Mouse (Mus musculus) hindbrain, embryonic 15.5 days (tissue): ENCODE data around the gene Hist1h3b. TPM values are rescaled to one million over a fixed set of nuclear protein-coding genes. Genes with fewer than 3 reads are reported as not detected.
"Not testable (repeated sequence)": the region's sequence is repeated elsewhere in the genome, so short reads cannot be mapped to it uniquely, and the experiment has no call there.

Experiments
- ATAC-seq: fragments of 200-750 bp; cut with Nextera tagmentation; 2 replicates; pipeline ENCODE4 v1.8.0; 2017; ENCODE audit warnings: low read depth, moderate number of reproducible peaks, moderate TSS enrichment; ENCODE audit not compliant: low FRiP score
- H3K27ac ChIP-seq: fragments of 300-500 bp; sonication (generic); replicated peaks from 2 replicates; pipeline ENCODE4 v1.5.1; 2015; ENCODE audit warnings: mild to moderate bottlenecking, inconsistent platforms
- H3K27me3 ChIP-seq: fragments of 300-500 bp; sonication (generic); 2 replicates; pipeline ENCODE4 v1.6.1; 2015; ENCODE audit warnings: control low read depth, inconsistent platforms
- H3K36me3 ChIP-seq: fragments of 300-500 bp; sonication (generic); 2 replicates; pipeline ENCODE4 v1.6.1; 2015; ENCODE audit warnings: control low read depth, inconsistent platforms
- H3K4me1 ChIP-seq: fragments of 300-500 bp; sonication (generic); replicated peaks from 2 replicates; pipeline ENCODE4 v1.6.1; 2015; ENCODE audit warnings: control low read depth, inconsistent platforms
- H3K4me2 ChIP-seq: fragments of 300-500 bp; sonication (generic); 2 replicates; pipeline ENCODE4 v1.6.1; 2015; ENCODE audit warnings: moderate library complexity, mild to moderate bottlenecking, inconsistent platforms
- H3K4me3 ChIP-seq: fragments of 300-500 bp; sonication (generic); 2 replicates; pipeline ENCODE4 v1.5.1; 2015; ENCODE audit warnings: mild to moderate bottlenecking, inconsistent platforms
- H3K9ac ChIP-seq: fragments of 300-500 bp; sonication (generic); 2 replicates; pipeline ENCODE4 v1.6.1; 2015; ENCODE audit warnings: inconsistent platforms
- H3K9me3 ChIP-seq: fragments of 300-500 bp; sonication (generic); 2 replicates; pipeline ENCODE4 v1.6.1; 2016; ENCODE audit warnings: control low read depth, inconsistent platforms
- WGBS: fragments of 180-500 bp; shearing (Covaris S2); methylation state at CpG from one replicate; pipeline ENCODE4 v1.1.7; 2015; 5-methylcytosine and 5-hydroxymethylcytosine counted together
- polyA plus RNA-seq: library from polyadenylated mRNA; unstranded; fragments of >200 nt; fragmentation: Nextera tagmentation; extraction: Ambion mirVana; gene quantifications from 2 replicates; pipeline ENCODE4 v1.2.1, GENCODE M21; 2015

Hist1h3b gene
- 1.8 and 3.1 TPM in 2 replicates for polyA plus RNA-seq

DNA sequence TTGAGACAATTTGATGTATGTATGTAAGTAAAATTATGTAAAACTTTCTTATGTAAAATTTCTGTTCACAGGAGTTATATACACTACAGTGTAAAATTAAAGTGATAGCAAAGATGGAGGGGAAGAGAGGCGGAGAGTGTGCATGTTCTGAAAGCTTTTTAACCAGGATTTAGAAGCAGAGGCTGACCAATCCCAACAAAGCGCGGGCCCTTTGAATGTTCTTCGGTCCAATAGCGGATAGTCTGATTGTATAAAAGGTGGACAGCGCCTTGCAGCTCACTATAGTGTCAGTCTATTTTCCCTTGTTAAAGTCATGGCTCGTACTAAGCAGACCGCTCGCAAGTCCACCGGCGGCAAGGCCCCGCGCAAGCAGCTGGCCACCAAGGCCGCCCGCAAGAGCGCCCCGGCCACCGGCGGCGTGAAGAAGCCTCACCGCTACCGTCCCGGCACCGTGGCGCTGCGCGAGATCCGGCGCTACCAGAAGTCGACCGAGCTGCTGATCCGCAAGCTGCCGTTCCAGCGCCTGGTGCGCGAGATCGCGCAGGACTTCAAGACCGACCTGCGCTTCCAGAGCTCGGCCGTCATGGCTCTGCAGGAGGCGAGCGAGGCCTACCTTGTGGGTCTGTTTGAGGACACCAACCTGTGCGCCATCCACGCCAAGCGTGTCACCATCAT, at the start of gene Hist1h3b:
Hist1h3b (plus strand) TSS at position 201 of the 675 bp plus-strand sequence.
- Histone ChIP-seq H3K27ac (peak within 1 kb of the TSS; percentile 94), H3K4me2 (peak within 1 kb of the TSS; percentile 87), H3K4me3 (peak within 1 kb of the TSS; percentile 45), H3K4me1 (peaks cover 21% of the 10 kb centered on the region), H3K9ac (peak within 1 kb of the TSS; percentile 46)
- 1% methylated on average over 22 of the region's 47 CpGs for WGBS
- H3K27me3 ChIP-seq, H3K9me3 ChIP-seq, H3K36me3 ChIP-seq: not testable (repeated sequence)
- peak; percentile 83 for ATAC-seq

DNA sequence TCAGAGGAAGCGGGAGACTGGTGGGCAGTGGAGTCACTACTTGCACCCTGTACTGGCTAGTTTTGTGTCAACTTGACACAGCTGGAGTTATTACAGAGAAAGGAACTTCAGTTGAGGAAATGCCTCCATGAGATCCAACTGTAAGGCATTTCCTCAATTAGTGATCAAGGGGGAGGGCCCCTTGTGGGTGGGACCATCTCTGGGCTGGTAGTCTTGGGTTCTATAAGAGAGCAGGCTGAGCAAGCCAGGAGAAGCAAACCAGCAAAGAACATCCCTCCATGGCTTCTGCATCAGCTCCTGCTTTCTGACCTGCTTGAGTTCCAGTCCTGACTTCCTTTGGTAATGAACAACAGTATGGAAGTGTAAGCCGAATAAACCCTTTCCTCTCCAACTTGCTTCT, 49.3 kb upstream of the Hist1h3b start:
- H3K27ac ChIP-seq = not testable (repeated sequence)

DNA sequence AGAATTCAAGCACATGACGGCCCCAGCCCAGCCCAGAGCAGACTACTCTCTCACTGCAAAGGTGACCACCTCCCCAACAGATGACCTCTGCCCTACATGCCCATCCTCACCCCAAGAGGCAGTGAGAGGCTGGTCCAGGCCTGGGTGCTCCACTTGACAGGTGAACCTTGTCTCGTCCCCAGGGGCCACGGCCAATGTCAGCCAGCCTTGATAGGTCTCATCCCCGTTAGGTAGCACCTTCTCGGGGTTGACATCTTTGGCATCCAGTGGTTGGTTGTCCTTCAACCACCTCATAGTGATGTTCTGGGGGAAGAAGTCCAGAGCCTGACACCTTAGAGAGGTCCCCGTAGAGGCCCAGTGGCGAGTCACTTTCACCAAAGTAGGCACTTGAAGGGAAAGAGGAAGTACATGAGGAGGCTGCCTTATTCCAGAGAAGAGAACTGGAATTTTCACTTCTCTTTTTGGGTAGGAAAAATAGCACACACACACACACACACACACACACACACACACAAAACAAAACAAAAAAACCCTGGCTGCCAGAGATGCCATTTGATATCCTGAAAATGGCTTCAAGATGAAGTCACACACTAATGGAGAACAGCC, 46.2 kb upstream of the Hist1h3b start:
- H3K4me1 ChIP-seq = peaks cover 8% of the 10 kb centered on the region
- ATAC-seq = no peak
- 96% methylated on average over 7 of the region's 7 CpGs for WGBS

More for the DNA sequence above, 49.3 kb upstream of the Hist1h3b start:
- WGBS = 90% methylated on average over 2 of the region's 2 CpGs
- not testable (repeated sequence) for ATAC-seq, H3K4me3 ChIP-seq, H3K4me2 ChIP-seq, H3K9ac ChIP-seq, H3K36me3 ChIP-seq, H3K4me1 ChIP-seq, H3K27me3 ChIP-seq, H3K9me3 ChIP-seq

DNA sequence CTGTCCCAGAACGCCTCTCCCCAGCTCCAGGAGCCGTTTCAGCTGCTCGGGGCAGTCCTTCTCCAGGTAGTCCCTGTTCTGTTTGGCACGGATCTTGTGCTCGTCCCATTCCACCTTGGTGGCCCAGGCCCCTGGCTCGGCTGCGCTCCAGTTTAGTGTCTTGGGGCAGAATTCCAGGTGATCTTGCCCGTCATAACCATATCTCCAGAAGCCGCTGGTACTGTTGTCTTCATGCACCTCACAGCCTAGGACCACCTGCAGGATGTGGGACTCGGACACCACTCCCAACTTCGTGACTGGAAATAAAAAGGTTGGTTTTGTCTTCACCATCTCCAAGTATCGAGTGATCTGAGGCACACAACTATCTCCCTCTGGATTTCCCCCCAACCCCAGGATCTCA, 45.3 kb upstream of the Hist1h3b start:
- ATAC-seq = no peak
- WGBS = 92% methylated on average over 12 of the region's 12 CpGs
- H3K4me2 ChIP-seq = no peak overlapping the region
- no peaks in the 10 kb centered on the region for H3K9me3 ChIP-seq
- no peak overlapping the region for H3K9ac ChIP-seq
- no peaks in the 10 kb centered on the region for H3K27me3 ChIP-seq
- no peak overlapping the region for H3K4me3 ChIP-seq
- H3K4me1 ChIP-seq = peaks cover 8% of the 10 kb centered on the region
- no peaks in the 10 kb centered on the region for H3K36me3 ChIP-seq
- H3K27ac ChIP-seq = no peak overlapping the region

More for the DNA sequence above, 46.2 kb upstream of the Hist1h3b start:
- no peak overlapping the region for H3K9ac ChIP-seq
- no peaks in the 10 kb centered on the region for H3K36me3 ChIP-seq
- no peaks in the 10 kb centered on the region for H3K9me3 ChIP-seq
- no peak overlapping the region for H3K4me3 ChIP-seq
- no peaks in the 10 kb centered on the region for H3K27me3 ChIP-seq
- no peak overlapping the region for H3K4me2 ChIP-seq
- no peak overlapping the region for H3K27ac ChIP-seq

DNA sequence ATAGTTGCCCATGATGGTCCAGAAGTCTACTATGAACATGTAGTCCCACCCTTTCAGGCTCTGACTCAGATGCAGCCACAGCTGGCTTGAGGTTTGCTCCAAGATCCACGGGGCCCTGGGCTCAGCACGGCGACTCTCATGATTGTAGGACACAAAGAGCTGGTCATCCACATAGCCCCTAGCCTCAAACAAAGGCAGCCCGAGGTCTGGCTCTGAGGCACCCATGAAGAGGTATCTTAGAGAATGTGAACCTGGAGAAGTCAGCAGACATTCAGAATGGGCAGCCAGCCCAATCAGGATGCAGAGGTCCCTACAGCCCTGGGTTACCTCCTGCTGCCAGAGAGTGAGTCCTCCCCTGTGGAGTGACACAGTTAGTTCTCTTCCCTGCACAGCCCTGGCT, 44.0 kb upstream of the Hist1h3b start:
- no peaks in the 10 kb centered on the region for H3K36me3 ChIP-seq
- no peak for ATAC-seq
- no peak overlapping the region for H3K27ac ChIP-seq
- no peaks in the 10 kb centered on the region for H3K9me3 ChIP-seq
- 77% methylated on average over 4 of the region's 4 CpGs for WGBS
- H3K4me3 ChIP-seq = no peak overlapping the region
- H3K4me2 ChIP-seq = no peak overlapping the region
- H3K27me3 ChIP-seq = no peaks in the 10 kb centered on the region
- peaks cover 8% of the 10 kb centered on the region for H3K4me1 ChIP-seq
- H3K9ac ChIP-seq = no peak overlapping the region

DNA sequence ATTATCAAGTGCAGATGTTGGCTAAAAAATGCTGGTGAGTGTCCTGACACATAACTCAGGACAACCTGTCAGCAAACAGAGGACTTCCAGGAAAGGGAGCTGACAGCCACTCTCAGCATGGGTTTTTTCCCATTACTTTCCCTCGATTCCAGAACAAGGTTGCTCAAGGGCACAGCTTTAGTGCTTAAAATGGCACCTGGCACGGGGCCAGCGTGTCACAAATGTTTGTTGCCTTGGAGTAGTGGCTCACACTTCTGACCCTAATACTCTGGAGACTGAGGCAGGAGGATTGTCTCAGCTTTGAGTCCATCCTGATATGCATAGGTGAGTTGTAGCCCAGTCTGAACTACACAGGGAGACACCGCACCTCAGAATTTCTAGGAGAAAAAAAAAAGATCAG, 43.4 kb upstream of the Hist1h3b start:
- Histone ChIP-seq H3K9ac (no peak overlapping the region), H3K4me1 (peaks cover 8% of the 10 kb centered on the region), H3K27me3 (no peaks in the 10 kb centered on the region), H3K4me3 (no peak overlapping the region), H3K4me2 (no peak overlapping the region), H3K9me3 (no peaks in the 10 kb centered on the region), H3K36me3 (no peaks in the 10 kb centered on the region), H3K27ac (no peak overlapping the region)
- no peak for ATAC-seq
- 81% methylated on average over 4 of the region's 4 CpGs for WGBS

DNA sequence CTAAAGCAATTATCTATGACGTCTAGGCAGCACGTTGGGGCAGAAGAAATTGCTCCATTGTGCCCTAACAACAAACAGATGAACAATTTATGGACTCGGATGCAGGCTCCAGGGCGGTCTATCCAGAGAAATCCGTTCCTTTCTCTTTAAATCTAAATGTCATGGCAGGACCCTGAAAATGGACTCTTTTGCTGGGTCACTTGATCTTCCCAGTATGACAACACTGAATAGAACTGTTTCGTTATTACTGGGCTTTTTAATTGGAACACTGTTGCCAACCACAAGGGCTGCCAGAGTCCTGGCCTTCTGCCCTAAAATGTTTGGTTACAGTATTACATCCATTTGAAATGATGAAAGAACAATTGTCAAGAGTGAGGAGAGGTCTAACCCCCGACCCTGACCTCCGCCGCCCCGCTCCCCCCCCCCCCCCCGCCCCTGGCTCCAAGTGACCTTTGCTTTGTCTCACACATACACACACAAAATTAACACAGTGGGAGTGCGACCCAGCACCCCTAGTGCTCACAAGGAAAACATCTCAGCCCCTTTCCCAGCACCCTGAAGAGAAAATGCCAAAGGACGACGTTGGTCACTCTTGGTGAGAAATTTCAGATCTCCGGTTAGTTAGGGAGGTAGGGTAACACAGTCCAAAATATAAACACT, 42.2 kb upstream of the Hist1h3b start:
- peak overlapping the region; percentile 0; the same call in 1 of the 2 replicates for H3K27ac ChIP-seq
- WGBS = 9% methylated on average over 15 of the region's 15 CpGs
- no peak for ATAC-seq

DNA sequence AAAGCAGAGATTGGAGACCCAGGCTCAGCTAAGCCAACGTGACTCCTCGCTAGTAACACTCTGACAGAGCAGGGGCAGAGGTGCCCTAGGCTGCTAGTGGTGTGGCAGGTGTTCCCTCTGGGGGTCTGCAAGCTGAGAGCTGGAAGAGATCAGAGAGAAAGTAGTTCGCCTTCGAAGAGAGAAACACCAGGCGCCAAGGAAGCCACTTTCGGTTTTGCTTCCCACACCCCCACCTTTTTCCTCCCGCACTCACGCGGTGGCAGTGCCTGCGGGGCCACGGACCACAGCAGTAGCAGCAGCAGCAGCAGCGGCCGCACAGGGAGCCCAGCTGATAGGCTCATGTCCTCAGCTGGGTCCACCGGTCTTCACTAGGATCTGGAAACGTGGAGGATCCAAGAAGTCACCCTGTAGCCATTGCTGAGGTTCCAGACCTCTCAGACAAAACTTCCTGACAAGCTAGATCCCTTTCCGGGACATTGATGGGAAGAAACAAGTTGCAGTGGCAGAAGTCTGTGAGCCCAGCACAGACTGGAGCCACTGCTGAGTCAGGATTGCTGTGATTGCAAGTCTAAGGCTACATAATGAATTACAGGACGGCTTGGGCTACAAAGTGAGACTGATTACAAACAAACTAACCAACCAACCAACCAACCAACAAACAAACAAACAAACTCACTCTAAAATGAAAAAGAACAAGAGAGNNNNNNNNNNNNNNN, 41.5 kb upstream of the Hist1h3b start, which contains the start of gene Hfe:
Hfe (minus strand) TSS at position 481 of the 716 bp plus-strand sequence.
- ATAC-seq = peak; percentile 72; the same call in 1 of the 2 replicates
- Histone ChIP-seq H3K4me1 (peaks cover 8% of the 10 kb centered on the region), H3K27me3 (no peaks in the 10 kb centered on the region), H3K9me3 (no peaks in the 10 kb centered on the region), H3K9ac (peak within 1 kb of the TSS; percentile 21; the same call in 1 of the 2 replicates), H3K4me2 (peak within 1 kb of the TSS; percentile 54), H3K36me3 (no peaks in the 10 kb centered on the region), H3K4me3 (peak within 1 kb of the TSS; percentile 28), H3K27ac (peak within 1 kb of the TSS; percentile 0; the same call in 1 of the 2 replicates)
- WGBS = 3% methylated on average over 17 of the region's 17 CpGs

More for the DNA sequence above, 42.2 kb upstream of the Hist1h3b start:
- H3K4me1 ChIP-seq = peaks cover 8% of the 10 kb centered on the region
- no peaks in the 10 kb centered on the region for H3K27me3 ChIP-seq
- peak overlapping the region; percentile 28 for H3K4me3 ChIP-seq
- no peaks in the 10 kb centered on the region for H3K9me3 ChIP-seq
- peak overlapping the region; percentile 54 for H3K4me2 ChIP-seq
- H3K36me3 ChIP-seq = no peaks in the 10 kb centered on the region
- H3K9ac ChIP-seq = peak overlapping the region; percentile 21; the same call in 1 of the 2 replicates

DNA sequence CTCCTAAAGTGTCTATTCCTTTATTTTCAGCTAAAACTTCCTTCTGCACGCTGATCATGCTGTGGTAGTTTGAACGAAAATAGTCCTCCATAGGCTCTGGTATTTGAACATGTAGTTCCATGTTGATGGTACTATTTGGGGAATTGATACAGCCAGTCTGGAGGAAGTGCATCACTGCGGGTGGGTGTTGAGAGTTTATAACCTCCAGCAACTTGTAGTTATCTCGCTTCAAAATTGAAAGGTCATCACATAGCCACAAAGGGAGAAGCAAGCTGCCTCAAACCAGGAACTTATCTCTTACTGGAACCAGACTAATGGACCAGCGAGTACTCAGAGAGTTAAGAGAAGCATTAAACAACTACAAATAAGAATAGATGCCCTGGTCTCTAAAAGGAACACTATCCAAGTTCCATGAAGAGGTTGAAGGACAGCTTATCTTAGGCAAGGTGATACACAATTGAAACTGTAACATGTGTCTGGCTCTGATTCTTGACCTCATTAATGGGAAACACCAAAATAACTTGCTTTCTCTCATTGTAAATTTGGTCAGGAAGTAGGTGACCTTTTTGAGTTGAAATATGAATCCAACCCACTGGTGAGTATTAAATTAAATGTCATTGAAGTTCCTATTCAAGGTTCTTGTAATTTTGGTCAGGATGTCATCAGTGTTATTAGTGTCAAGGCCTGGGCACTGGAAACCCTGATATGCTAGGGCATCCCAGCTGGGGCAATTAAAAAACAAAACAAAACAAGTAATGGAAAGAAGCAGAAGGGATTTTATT, 35.6 kb upstream of the Hist1h3b start:
- Histone ChIP-seq H3K9ac (no peak overlapping the region), H3K4me2 (no peak overlapping the region), H3K36me3 (no peaks in the 10 kb centered on the region), H3K27ac (no peak overlapping the region), H3K4me3 (no peak overlapping the region), H3K4me1 (no peaks in the 10 kb centered on the region), H3K9me3 (no peaks in the 10 kb centered on the region), H3K27me3 (no peaks in the 10 kb centered on the region)
- 88% methylated on average over 5 of the region's 5 CpGs for WGBS
- no peak for ATAC-seq

DNA sequence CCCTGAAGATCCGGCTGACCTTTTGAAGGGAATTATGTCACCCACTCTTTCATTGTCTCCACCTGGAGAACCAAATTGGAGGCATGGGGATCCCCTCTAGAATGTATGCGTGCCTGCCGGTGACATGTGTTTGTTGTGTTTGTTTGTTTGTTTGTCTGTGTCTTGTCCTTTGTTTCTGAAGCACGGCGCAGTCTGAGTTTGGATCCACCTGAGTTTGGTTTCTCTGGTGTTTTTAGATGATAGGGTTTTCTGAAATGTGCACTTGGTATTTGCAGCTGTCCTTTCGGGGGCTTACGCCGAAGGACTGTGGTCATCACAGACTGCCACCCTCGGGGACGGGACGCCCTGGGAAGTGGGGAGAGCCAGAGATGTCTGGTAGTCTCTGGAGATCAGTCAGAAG, 34.9 kb upstream of the Hist1h3b start:
- no peak overlapping the region for H3K4me3 ChIP-seq
- H3K4me2 ChIP-seq = no peak overlapping the region
- H3K9ac ChIP-seq = no peak overlapping the region
- H3K27me3 ChIP-seq = no peaks in the 10 kb centered on the region
- ATAC-seq = no peak
- H3K27ac ChIP-seq = no peak overlapping the region
- no peaks in the 10 kb centered on the region for H3K4me1 ChIP-seq
- 57% methylated on average over 11 of the region's 11 CpGs for WGBS
- no peaks in the 10 kb centered on the region for H3K9me3 ChIP-seq
- H3K36me3 ChIP-seq = no peaks in the 10 kb centered on the region

DNA sequence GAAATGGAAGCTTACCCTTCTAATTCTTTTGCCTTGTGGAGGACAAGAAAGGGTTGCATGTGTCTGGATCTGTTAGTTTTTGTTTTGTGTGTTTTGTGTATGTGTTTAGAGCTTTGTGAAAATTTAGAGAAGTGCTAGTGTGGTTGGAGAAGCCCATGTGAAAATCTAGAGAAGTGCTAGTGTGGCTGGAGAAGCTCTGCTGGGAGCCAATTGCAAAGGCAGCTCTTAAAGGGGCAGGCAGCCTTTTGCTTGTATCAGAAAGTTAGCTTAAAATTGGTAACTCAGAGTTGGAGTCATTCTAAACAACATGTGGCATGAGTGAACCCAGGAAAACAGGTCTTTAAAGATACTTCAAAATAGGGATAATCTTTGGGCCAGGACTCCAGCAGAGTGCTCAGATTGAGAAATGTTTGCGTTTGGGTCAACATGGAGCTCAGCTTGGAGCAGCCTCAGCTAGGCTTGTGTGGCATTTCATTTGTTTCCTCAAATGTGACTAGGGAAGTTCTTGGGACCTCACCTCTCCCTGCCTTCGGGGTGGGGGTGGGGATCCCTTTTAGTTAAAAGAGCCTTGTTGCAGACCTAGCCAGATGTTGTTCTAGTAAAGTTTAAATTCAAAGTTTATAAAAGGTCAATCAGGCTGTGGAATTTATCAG, 34.3 kb upstream of the Hist1h3b start:
- H3K27me3 ChIP-seq, H3K9me3 ChIP-seq, H3K36me3 ChIP-seq, ATAC-seq, H3K27ac ChIP-seq, H3K9ac ChIP-seq, H3K4me3 ChIP-seq, H3K4me1 ChIP-seq, H3K4me2 ChIP-seq: not testable (repeated sequence)
- 18% methylated on average over 2 of the region's 2 CpGs for WGBS
